Comparison of ENCODE assay signal across 27 mouse cellular contexts in genomic region chr15:89940591-89940990, GRCm38 (mm10).
DNase-seq lines count a peak whose midpoint lies in the region; ATAC-seq and TF ChIP-seq lines count a peak whose summit lies in the region.
"Had no signal": no experiment of that assay in that cellular context is flagged by ENCODE, and none has a peak within 500 bp of the region (broad histone marks: within the 10 kb centered on the region; RNA-seq: fewer than 3 reads in every experiment).

No protein-coding gene starts in this region.

- no peak overlapping the region for H3K9ac ChIP-seq in forebrain, embryonic 16.5 days (replicated peaks; ENCODE audit: low read depth, low read length)
- H3K9ac ChIP-seq: embryonic facial prominence, embryonic 13.5 days; forebrain, embryonic 13.5 days; hindbrain, embryonic 12.5 days; hindbrain, embryonic 15.5 days; intestine, embryonic 15.5 days had no signal

- no peaks in the 10 kb centered on the region for H3K27me3 ChIP-seq in forebrain, embryonic 16.5 days (replicated peaks; ENCODE audit: control insufficient read depth, insufficient read depth, low read length)
- H3K27me3 ChIP-seq: CH12.LX; embryonic facial prominence, embryonic 13.5 days; forebrain, embryonic 13.5 days; hindbrain, embryonic 12.5 days; hindbrain, embryonic 15.5 days; intestine, embryonic 15.5 days had no signal

- no peak overlapping the region for H3K4me3 ChIP-seq in embryonic fibroblast, embryonic 13.5 days (ENCODE audit: insufficient read depth, low read length)
- H3K4me3 ChIP-seq in forebrain, embryonic 16.5 days (replicated peaks; ENCODE audit: low read length) = no peak overlapping the region
- H3K4me3 ChIP-seq: embryonic facial prominence, embryonic 10.5 days; embryonic facial prominence, embryonic 13.5 days; forebrain, embryonic 10.5 days; forebrain, embryonic 13.5 days; heart, adult 2 months; hindbrain, embryonic 12.5 days; hindbrain, embryonic 15.5 days; intestine, embryonic 15.5 days had no signal

- no peaks in the 10 kb centered on the region for H3K36me3 ChIP-seq in forebrain, embryonic 16.5 days (ENCODE audit: control insufficient read depth, insufficient read depth)
- H3K36me3 ChIP-seq: embryonic facial prominence, embryonic 10.5 days; embryonic facial prominence, embryonic 13.5 days; forebrain, embryonic 10.5 days; G1E; hindbrain, embryonic 12.5 days; hindbrain, embryonic 15.5 days; intestine, embryonic 15.5 days had no signal

- no peak for TF ChIP-seq POLR2A in embryonic fibroblast, embryonic 13.5 days (IDR thresholded peaks at IDR 0.05; ENCODE audit: low read depth, low read length)

- peak overlapping the region; percentile 80 for H3K27ac ChIP-seq in embryonic fibroblast, embryonic 13.5 days (ENCODE audit: insufficient read depth, low read length)
- H3K27ac ChIP-seq in forebrain, embryonic 16.5 days (ENCODE audit: low read length) = no peak overlapping the region
- H3K27ac ChIP-seq: embryonic facial prominence, embryonic 10.5 days; embryonic facial prominence, embryonic 13.5 days; forebrain, embryonic 10.5 days; forebrain, embryonic 13.5 days; heart, adult 2 months; hindbrain, embryonic 12.5 days; hindbrain, embryonic 15.5 days; intestine, embryonic 15.5 days had no signal

- TF ChIP-seq CTCF in embryonic fibroblast, embryonic 13.5 days (IDR thresholded peaks at IDR 0.05; ENCODE audit: borderline replicate concordance, insufficient read depth, low read length) = no peak

- DNase-seq in 3T3-L1 (ENCODE audit: low read depth, low spot score) (peak; percentile 67), NIH3T3 (ENCODE audit: low read depth) (peak; percentile 27)
- no peak for DNase-seq in heart, adult 8-10 months (ENCODE audit: low spot score)
- no peak for DNase-seq in heart, adult 18-20 months
- DNase-seq: adrenal gland, adult 2 months; adrenal gland, postnatal 25 days; cerebellum, adult 11-12 months; cerebellum, adult 8-10 months; cerebellum, postnatal 10 days; cerebellum, postnatal 36 days; embryo, embryonic 11 days; gastrocnemius, postnatal 25 days; heart, adult 2 months; kidney, adult 11 months; kidney, adult 9 months had no signal

- H3K4me2 ChIP-seq in forebrain, embryonic 16.5 days (ENCODE audit: low read length) = no peak overlapping the region
- H3K4me2 ChIP-seq: embryonic facial prominence, embryonic 13.5 days; forebrain, embryonic 13.5 days; heart, embryonic 11.5 days; hindbrain, embryonic 12.5 days; hindbrain, embryonic 15.5 days; intestine, embryonic 15.5 days had no signal

- H3K9me3 ChIP-seq in forebrain, embryonic 16.5 days (ENCODE audit: control insufficient read depth, low read length) = no peaks in the 10 kb centered on the region
- H3K9me3 ChIP-seq: embryonic facial prominence, embryonic 10.5 days; embryonic facial prominence, embryonic 13.5 days; forebrain, embryonic 10.5 days; forebrain, embryonic 13.5 days; hindbrain, embryonic 12.5 days; hindbrain, embryonic 15.5 days; intestine, embryonic 15.5 days had no signal

- no peak for ATAC-seq in forebrain, embryonic 16.5 days
- ATAC-seq: forebrain, embryonic 13.5 days; intestine, embryonic 15.5 days had no signal

- WGBS in forebrain, embryonic 16.5 days = 78% methylated on average over 3 of the region's 3 CpGs

- H3K4me1 ChIP-seq in embryonic fibroblast, embryonic 13.5 days (ENCODE audit: control insufficient read depth, insufficient read depth, low read length) = no peaks in the 10 kb centered on the region
- H3K4me1 ChIP-seq in forebrain, embryonic 16.5 days (replicated peaks; ENCODE audit: control insufficient read depth, insufficient read depth, low read length) = no peaks in the 10 kb centered on the region
- H3K4me1 ChIP-seq: embryonic facial prominence, embryonic 10.5 days; embryonic facial prominence, embryonic 13.5 days; forebrain, embryonic 10.5 days; forebrain, embryonic 13.5 days; hindbrain, embryonic 12.5 days; hindbrain, embryonic 15.5 days; intestine, embryonic 15.5 days had no signal

Comparison
In these comparisons a context has a peak if more than half of its experiments do, and no peak if none do; other contexts are left out.
1. DNase-seq: peak in 3T3-L1 (single experiment) and NIH3T3 (single experiment); none in heart, adult 8-10 months (single experiment) and heart, adult 18-20 months (0 of 2).